Mouse (Mus musculus) lung, postnatal 0 days (tissue): ENCODE measurements around the gene Gmfg.

Experiments used
- CTCF ChIP-seq: IDR thresholded peaks from 2 replicates; pipeline ENCODE4 v1.5.1; 2016; ENCODE audit warnings: antibody characterized with exemption, mild to moderate bottlenecking
- EP300 ChIP-seq: IDR thresholded peaks from 2 replicates; pipeline ENCODE4 v1.6.1; 2016; ENCODE audit warnings: antibody characterized with exemption, mild to moderate bottlenecking, control low read depth

GRCm38 (mm10) chr7:28460361-28460760 lies 23.1 kb downstream of the Gmfg start:
- no peak for TF ChIP-seq CTCF
- TF ChIP-seq EP300, result no peak
